Mouse (Mus musculus): ENCODE data around the gene Gpr35.

Gpr35 gene

DNA sequence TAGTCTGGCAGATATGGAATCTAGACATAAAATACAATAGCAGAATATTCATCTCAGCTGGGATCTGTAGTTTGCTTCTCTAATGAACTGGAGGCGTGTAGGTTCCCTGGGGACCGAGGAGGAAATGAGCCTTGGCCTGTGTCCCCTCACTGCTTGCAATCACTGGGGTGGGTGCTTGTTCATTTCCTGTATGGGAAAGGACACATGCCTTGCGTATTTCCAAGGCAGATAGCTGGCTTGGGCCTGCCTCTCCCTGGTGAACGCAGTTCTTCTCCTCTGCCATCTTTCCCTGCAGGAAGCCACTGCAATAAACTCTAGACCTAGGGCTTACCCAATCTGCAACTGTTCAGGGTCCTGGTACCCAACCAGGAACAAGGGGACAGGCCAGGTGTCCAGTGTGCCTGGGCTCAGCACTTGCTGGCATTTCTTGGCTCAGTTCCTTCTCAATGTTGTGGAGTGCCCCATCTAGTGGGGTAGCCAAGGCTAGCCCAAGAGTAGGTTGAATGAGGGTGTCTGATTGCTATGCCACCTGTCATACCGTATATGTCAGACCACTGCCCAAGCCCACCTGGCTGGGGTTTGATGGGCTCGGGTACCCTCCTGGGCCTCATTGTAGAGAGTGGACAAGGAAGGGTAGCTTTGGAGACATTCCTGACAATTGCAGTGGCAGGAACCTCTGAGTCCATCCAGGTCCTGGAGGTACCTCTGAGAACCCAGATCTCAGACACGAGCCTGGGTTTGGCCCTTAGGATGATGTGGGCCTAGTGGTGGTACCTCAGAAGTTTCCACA, 30.6 kb downstream of the Gpr35 start:
- no peak for DNase-seq (ENCODE audit: low read depth, low spot score)

DNA sequence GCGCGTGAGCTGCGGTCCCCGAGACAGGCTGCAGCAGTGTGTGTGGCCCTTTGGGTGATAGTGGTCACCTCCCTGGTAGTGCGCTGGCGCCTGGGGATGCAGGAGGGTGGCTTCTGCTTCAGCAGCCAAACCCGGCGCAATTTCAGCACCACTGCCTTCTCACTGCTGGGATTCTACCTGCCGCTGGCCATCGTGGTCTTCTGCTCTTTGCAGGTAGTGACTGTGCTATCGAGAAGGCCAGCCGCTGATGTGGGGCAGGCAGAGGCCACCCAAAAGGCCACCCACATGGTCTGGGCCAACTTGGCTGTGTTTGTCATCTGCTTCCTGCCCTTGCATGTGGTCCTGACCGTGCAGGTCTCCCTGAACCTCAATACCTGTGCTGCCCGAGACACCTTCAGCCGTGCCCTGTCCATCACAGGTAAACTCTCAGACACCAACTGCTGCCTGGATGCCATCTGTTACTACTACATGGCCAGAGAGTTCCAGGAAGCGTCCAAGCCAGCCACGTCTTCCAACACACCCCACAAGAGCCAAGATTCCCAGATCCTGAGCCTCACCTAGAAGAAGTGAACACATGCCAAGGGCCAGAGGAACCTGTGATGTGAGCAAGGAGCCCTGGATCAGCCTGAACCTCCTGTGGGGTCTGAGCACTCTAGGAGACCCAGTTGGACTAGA, 32.4 kb downstream of the Gpr35 start:
- DNase-seq (ENCODE audit: low read depth, low spot score): no peak

DNA sequence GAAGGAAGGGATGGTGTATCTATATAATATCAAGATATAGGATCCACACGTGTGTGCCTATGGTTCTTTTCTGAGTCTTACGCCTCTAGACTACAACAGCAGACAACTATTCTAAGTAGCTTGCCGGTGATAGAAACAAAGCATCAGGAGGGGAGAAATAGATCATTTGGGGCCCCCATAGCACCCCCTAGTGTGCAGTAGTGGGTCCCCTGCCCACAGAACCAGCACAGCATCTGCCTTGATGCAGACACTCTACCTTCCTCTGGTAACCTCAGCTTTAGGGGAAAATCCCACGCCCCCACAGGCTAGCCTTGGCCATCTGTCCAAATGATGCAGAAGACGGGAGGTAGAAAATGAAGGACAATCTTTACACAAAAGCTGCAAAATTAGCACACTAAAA, 34.3 kb downstream of the Gpr35 start:
- peak; percentile 30 for DNase-seq (ENCODE audit: low read depth, low spot score)

DNA sequence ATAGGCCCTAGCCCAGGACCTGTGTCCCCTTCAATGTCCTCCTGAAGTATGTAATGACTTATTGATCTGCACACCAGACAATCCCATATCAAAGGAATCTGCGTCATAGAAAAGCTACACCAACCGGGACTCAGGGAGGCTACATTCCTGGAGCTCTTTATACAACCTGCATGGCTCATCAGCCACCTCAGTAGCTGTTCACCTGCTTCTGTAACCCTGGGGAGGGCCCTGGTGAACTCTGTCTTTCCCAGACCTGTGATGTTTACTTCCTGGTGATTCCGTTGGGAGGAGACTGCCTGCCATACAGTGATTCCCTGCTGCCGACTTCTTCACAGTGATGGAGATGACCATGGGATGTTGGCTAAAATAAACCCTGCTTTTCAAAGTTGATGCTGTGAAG, 38.2 kb downstream of the Gpr35 start:
- DNase-seq (ENCODE audit: low read depth, low spot score): no peak

DNA sequence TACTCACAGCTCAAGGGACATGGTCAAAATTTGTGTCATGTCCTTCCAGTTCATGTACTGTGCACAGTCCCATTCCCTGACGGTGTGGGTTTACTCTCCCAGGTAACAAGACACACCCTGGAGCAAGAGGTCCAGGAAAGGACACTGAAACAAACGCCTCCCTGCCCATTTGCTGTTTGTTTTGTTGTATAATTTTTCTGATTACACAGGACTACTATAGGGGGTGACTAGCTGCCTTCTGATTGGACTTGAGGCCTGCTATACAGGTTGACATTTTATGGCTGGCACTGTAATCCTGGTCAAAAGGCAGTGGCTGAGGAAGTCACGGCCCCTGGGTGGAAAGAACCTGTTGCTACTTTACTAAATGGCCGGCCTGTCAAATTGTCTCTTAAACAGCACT, 39.2 kb downstream of the Gpr35 start:
- no peak for DNase-seq (ENCODE audit: low read depth, low spot score)

DNA sequence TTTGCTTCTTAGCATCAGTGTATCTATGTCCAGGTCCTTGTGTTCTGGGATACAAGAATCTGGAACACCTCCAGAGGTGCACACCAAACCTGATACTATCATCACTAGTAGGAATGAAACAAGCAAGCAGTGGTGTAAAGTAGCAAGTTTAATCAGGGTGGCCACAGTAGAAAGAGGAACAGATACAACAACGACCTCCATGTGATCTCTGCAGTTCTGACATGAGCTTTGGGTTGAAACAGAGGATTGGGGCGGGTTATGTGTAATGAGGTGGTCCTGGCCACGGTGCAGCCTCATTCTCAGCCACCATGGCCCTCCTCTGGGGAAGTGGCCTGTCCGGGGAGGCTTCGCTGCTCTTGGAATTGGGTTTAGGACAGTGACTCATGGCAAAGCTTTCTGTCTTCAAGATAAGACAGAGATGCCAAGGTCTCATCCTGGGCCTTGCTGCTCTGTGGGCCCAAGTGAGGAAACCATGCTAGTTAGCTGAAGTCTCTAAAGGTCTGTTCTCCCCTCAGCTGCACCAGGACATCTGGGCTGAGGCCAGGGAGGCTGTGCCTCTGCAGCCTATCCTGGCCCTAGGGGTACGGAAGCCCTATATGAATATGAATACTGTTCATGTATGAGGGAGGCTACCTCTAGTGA, 41.7 kb downstream of the Gpr35 start:
- DNase-seq (ENCODE audit: low read depth, low spot score): peak; percentile 47

DNA sequence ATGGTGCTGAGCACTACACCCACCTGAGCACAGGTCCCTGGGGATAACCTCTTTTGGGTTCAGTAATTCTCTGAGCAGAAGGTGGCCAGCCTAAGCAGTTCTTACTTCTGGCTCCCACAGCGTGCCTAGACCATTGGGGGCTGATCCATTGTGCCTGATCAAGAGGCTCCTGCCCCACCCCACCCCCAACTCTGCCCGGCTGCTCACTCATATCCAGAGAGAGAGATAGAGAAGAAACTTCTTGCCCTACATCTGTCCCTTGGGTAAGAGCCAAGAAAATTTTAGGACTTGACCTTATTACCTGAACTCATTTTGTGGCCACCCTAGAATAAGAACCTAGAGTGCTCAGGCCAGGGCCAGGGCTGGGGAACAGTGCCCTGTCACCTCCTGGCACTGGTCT, 42.2 kb downstream of the Gpr35 start:
- peak; percentile 30 for DNase-seq (ENCODE audit: low read depth, low spot score)

DNA sequence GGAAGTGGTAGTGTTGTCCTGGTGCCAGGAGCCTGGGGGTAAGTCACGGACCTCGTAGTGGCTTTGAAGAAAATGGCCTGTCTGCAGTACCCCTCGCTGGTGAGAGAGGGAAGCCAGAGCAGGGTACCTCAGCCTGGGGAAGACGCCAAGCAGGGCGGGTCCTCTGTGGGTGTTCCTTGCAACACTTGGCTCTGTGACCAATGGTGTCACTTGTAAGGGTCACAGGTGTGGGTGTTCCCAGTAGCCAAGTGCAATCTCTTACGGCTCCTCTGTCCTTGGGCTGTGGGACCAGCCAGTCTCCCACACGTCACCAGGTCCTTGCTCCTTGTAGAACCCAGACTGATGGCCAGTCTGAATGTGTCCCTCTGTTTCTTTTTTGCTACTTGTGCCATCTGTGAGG, 55.4 kb downstream of the Gpr35 start, which contains the start of gene Aqp12:
Gene Aqp12, plus strand, starts transcription at position 274 of the 400 bp plus-strand sequence.
- DNase-seq (ENCODE audit: low read depth, low spot score): no peak

DNA sequence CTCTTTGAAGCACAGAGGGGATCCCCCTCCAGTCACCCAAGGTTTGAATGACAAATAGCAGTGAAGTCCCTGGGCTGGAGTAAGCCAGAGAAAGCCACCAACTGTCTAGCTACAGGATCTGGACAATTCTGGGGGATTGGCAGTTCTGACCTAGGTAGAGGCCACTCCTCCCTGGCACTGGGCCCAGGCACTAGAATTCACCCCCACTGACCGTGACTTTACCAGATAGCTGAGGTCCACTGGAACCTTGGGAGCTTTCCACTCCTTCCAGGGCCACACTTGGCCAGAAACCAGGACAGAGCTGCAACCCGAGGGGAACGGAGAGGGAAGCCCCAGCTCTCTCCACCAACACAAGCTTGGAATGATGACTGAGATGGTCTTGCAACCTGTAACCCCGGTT, 58.5 kb downstream of the Gpr35 start:
- no peak for DNase-seq (ENCODE audit: low read depth, low spot score)

DNA sequence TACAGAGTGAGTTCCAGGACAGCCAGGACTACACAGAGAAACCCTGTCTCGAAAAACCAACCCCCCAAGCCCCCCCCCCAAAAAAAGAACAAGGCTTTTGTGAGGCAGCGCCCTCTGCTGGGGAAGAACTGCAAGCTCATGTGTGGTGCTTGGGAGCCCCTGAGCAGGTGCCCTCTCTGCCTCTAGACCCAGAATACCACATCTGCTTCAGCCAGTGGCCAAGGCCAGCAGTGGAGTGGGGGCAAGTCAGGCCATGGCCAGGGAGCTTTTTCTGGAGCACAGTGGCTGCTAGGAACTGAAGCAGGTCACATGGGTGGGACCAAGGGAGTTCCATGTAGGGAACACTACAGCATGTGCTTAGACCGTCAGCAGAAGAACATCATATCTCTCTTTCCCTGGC, 60.1 kb downstream of the Gpr35 start:
- peak; percentile 46 for DNase-seq (ENCODE audit: low read depth, low spot score)

DNA sequence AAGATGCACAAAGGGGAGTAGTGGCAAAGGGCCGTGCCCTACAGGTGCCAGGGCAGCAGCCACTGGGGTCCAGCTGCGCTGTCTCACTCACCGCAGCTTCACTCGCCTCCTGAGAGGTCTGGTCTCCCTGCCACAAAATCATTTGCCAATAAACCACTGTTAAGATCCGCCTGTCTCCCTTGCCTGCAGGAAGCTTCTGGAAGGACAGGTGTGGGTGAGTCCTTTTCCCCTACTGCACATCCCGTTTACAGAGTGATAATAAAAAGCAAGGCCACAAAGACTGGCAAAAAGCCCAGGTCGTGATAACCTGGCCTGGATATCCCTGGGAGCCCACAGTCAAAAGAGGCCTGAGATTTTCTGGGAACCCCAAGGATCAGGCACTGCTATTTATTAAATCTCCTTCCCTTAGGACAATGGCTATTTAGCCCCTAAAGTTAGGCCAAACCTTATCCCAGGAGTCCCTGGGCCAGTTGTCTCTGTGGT, 61.5 kb downstream of the Gpr35 start:
- DNase-seq (ENCODE audit: low read depth, low spot score): no peak

DNA sequence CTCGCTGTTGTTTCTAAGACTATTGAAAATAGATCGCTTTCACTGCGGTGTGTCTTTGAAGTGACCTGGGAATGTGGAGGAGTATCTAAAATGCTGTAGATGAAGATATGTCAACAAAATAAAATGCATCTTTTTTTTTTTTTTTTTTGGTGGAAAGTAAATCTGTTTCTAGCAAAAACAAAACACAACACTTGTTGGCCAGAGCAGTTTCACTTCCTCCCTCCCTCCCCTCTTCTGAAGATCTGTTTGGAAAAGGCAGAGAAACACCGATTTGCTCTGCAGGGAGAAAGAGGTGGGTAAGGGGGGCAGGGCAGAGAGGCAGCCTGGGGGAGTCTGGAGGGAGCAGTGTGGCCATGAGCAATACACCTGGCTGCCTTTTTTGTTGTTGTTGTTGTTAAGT, 62.7 kb downstream of the Gpr35 start:
- peak; percentile 49 for DNase-seq (ENCODE audit: low read depth, low spot score)

DNA sequence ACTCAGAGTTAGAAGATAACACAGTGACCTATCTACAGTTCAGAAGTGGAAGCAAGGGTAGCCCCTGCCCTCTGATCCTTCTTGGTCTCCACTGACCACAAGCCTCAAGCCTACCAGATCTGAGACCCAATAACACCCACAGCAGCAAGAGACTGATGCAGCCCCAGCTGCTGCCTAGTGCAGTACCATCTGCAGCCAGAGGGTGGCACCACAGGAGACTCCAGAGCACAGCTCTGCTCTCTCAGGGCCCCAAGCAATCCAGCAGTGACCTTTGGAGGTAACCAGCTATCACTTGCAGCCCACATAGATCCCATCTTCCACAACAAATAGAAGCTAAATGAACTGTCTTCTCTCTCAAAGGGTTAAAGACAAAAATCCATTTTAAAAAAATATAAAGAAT, 63.8 kb downstream of the Gpr35 start:
- DNase-seq (ENCODE audit: low read depth, low spot score): peak; percentile 70

DNA sequence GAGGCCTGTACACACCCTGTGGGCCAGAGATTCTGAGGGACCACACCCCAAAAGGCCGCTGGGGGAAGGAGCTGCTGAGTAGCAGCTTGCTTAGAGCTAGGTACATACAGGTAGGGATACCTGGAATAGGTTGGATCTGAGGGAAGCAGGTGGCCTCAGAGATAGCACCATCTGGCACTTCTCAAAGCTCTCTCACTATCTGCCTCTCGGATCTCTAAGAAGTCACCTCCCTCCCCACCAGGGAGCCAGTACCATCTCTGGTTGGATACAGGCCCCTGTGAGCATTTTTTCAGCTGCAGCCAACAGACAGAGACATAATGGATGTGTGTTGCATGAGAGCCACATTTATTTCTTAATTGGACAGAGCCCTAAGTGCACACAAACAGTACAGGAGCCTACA, 64.5 kb downstream of the Gpr35 start:
- no peak for DNase-seq (ENCODE audit: low read depth, low spot score)

DNA sequence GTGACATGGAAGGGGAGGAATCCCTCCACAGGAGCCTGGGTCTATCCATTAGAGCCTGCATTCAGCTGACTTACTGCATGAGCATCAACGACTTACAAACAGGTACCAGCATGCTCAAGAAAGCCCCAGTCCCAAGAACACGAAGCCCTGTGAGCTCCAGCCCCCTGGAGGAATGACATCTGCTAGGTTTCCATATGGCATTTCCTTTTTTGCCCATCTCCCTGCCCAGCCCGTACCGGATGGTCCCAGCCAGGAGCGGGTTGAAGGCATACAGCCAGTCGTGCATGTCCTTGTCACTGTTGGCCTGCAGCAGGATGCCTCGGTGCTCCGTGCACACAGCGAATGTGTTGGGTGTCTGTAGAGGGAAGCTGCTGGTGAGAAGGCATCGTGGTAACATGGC, 68.1 kb downstream of the Gpr35 start:
- DNase-seq (ENCODE audit: low read depth, low spot score): no peak

DNA sequence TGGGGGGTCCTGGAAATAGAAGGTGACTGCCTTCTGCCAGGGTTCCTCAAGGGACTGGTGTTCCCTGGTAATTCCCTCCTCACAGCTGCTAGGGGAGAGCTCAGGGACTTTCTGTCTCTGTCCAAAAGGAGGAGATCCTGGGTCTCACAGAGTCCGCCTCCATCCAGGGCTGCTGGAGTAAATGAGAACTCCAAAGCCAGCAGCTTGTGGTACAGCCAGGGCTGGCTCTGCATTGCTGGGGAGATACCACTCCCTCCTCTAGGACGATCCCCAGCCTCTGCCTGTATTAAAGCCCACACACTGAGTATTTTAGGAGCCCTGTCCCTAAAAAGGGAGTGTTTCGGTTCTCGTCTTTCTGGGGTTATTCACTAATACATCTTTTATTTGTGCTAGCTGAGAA, 69.9 kb downstream of the Gpr35 start:
- DNase-seq (ENCODE audit: low read depth, low spot score): no peak

DNA sequence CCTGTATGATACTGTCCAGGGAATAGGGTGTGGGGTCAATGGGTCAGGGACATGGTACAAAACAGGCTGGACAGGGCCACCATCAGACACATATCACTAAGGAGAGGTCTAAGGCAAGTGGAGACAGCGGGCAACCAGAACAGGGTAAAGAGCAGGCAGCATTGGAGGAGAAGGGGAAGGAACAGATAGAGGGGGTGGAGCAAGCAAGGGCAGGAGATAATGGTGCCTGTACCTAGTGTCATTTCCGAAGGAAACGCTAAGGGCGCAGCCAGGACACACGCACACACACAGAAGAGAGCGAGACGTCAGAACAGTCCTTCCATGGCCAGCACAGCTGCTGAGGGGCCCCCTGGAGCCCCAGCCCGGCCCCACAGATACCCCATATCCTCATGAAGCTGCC, 75.9 kb downstream of the Gpr35 start:
- DNase-seq (ENCODE audit: low read depth, low spot score): no peak

DNA sequence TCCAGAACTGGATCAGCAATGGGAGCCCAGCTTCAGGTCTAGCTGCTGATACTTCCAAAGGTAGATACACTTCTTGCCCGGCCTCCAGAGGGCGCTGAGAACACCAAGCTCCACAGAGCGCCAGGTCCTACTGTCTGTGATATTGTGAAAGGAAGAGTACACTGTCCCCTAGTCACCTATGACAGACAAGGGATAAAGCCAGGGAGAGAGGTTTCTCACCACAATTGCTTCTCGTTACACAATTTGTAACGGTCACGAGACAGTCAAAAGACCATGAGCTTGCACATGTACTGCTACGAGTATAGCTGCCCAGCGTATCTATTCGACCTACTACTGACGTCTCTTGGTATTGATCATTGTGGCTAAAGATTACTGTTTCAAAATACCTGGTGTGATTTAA, 78.7 kb downstream of the Gpr35 start:
- peak; percentile 7 for DNase-seq (ENCODE audit: low read depth, low spot score)

DNA sequence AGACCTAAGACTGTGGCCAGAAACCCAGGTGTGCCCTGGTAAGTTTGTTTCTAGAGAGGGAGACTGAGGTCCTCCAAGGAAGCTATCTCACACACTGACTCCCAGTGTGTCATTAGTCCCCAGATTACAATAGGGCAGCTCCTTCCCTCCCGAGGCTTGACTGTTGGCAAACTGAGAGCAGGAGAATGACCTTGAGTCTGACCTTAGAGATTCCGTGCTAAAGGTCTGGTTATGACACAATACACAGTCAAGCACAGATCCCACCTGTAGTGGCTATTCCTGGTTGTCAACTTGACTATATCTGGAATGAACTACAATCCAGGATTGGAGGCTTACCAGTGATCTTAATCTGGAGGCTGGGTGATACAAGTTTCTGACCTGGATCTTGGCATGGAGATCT, 79.4 kb downstream of the Gpr35 start:
- no peak for DNase-seq (ENCODE audit: low read depth, low spot score)

DNA sequence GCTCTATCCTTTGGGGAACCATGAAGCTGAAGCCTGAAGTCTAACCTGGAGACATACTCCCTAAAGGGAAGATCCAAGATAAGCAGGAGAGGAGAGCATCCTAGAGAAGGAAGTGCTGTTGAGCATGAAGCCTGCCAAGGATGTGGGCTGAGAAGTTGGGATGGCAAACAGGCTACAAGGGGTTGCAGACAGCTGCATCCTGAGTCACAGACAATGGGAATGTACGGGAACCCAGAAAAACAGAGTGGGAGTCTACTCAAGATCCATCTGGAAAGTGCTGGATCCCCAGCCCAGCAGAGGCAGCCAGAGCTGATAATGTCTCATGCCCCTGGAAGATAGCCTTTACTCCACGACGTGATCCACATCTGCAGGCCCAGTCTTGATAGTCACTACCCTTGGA, 80.5 kb downstream of the Gpr35 start:
- no peak for DNase-seq (ENCODE audit: low read depth, low spot score)

DNA sequence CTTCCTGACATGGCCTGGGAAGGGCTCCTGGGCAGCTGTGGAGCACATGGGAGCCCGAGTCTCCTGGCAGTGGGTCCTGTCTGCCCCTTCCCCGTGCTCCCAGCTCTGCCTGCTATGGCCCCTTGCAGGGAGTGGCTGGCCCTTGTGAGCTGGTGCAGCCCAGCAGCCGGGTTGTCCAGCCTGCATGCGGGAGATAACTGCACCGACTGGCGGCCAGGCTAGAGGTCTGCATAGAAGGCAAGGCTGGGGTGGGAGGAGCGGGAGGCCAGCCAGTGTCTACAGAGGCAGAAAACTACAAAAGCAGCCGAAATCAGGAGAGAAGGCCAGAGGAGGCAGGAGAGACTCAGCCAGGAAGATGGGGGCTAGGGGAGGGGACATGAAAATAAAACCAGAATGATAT, 83.3 kb downstream of the Gpr35 start:
- no peak for DNase-seq (ENCODE audit: low read depth, low spot score)

DNA sequence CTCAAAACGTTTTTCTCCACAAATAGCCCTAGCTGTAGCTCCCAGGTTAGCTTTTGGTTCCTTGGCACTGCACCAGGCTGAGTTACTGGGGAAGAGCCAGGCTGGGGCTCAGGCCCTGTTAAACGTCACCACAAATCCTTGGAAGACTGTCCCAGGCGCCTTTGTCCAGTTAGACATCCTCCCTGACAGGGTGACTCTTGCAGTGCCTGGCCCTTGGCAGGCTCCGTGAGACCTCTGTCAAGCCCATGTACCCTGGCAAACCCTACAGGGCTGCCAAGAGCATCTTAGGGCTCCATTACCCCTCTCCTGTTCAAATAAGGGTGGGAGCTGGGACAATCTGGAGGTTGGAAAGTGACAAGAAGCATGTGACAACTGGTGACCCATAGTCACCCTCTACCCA, 85.3 kb downstream of the Gpr35 start:
- DNase-seq (ENCODE audit: low read depth, low spot score): no peak
